Mouse (Mus musculus) left cerebral cortex, adult 11 months (tissue): Measurements from ENCODE around the gene Lamb1.

Experiments used
- DNase-seq: peaks from one replicate; pipeline ENCODE4 v3.0.0; 2022; ENCODE audit warnings: low spot score

Lamb1 gene

DNA sequence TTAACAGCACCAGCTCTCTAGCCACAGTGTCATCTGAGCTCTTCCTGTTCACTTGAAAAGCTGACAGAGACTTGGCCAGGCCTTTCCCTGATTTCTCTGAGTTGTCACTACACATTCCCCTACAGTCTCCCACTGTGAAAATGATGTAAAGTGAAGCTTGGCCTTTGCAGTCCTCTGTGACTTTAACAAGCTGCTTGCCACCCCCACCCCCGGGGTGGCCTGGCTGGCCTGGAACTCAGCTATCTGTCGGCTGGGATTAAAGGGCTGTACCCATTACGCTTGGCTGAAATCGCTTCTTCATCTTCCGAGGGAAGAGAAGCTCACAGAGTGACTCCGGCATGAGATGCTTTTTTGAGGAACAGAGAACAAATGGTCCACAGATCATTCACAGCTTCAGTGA, 50.9 kb downstream of the Lamb1 start:
- no peak for DNase-seq

DNA sequence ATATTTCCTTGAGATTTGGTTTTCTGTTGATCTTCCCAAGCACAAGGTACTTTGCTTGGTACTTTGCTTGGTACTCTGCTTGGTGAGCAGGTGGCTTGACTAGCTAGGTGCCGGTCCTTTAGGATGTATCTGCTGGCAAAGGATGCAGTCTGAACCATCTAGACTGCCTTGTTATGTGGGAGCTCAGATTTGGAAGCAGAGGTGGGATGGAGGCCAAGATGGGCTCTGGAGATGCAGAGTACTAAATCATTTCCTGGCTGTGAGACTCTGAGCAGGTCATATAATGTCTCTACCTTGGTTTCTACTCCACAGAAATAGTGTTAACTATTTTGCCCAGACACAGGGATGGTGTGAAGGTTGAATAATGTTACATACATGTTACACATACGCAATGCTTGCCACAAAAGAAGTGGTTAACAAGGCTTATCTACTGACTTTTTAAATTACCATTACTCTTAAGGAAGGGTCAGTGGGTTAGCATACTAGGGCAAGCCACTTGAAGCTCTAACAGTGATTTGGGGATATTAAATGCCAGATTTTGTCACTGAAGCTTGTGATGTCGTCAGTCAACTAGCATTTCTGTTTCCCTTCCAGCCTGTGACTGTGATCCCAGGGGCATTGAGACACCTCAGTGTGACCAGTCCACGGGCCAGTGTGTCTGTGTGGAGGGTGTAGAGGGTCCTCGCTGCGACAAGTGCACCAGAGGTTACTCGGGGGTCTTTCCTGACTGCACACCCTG, 52.8 kb downstream of the Lamb1 start:
- DNase-seq, result no peak

DNA sequence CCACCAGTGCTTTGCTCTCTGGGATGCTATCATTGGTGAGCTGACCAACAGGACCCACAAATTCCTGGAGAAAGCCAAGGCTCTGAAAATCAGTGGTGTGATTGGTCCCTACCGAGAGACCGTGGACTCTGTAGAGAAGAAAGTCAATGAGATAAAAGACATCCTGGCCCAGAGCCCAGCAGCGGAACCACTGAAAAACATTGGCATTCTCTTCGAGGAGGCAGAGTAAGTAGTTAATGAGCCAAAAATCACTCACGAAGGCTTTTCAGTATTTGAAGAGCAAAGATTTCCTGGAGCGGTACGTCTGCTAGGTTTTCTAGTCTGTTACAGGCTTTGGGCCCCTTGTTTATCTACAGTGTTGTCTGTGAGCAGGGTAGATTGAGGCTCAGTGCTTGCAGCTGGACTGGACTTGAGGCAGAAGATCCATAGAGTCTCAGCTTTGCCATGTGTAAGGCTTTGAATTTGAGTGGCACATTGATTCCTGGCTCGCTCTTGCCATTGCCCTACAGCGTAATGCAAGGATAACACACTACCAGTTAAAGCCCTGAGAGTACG, 53.5 kb downstream of the Lamb1 start:
- no peak for DNase-seq

DNA sequence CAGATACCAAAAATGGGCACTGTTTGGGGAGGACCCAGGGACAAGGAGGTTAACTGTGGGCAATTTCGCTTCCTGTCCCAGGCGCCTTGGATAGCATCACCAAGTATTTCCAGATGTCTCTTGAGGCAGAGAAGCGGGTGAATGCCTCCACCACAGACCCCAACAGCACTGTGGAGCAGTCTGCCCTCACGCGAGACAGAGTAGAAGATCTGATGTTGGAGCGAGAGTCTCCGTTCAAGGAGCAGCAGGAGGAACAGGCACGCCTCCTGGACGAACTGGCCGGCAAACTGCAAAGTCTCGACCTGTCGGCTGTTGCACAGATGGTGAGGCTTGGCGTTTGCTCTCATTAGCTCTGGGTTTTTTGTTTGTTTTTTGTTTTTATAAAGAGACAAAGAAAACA, 55.8 kb downstream of the Lamb1 start:
- no peak for DNase-seq

DNA sequence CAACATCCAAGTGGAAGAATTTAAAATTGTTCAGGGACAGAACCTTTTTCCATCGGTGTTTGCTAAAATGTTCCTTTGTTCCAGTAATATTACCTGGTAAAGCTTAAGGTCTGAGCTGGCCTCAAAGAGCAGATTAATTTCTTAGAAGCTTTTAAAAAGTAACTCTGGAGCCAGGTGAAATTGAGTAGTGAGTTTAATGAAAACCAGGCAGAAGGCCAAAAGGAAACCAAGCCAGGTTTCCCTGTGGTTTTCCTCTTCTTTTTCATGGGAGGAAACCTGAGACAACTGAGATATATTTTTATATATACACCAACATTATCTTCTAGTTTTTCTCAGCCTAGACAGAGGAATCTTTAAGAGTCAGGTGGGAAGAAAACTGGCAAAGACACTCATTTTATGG, 56.5 kb downstream of the Lamb1 start:
- DNase-seq, result no peak

DNA sequence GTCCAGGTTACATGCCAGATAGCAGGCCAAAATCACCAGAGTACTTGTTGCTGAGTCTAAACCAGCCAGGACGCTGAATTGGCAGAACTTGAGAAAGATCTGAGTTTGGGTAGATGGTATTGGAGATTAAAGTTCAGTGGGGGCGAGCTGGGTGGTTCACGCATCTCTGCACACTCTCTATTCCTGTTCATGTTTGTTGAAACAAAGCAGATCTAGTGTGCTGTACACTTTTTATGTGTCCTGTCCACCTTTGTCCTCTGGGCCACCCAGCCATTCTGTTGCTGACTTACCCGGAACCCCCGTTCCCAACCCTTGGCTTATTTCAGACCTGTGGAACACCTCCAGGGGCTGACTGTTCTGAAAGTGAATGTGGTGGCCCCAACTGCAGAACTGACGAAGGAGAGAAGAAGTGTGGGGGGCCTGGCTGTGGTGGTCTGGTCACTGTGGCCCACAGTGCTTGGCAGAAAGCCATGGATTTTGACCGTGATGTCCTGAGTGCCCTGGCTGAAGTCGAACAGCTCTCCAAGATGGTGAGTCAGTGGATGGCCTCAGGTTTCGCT, 58.2 kb downstream of the Lamb1 start:
- DNase-seq, result no peak

DNA sequence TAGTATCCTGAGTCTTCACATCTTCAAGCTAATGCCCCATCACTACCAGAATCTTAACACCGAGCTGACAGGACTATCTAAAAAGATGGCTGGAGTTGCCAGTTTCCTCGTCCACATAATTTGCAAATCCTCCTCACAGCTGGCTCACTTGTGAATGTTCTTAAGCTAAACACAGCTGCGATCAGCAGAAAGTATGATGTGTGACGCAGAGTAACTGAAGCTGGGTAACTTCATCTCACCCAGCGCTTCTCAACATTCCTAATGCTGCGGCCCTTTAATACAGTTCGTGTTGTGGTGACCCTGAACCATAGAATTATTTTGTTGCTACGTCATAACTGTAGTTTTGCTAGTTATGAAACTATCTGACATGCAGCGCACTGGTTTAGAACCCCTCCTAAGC, 62.1 kb downstream of the Lamb1 start:
- no peak for DNase-seq

DNA sequence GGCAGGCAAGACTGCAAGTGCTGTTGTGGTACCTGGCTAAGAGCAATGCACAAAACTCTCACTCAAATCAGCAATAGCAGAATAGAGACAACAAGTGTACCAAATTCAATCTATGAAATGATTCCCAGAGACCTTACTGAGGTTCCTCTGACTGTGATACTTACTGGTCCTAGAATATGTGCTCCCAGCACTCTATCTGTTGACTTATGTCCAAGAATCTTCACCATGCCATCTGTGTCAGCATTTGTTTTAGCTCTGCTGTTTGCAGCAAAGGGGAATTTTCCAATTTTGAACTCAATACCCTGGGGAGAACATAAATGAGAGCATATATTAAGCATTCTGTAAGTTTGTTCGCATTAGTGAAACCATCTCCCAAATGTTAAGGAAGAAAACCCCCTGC, 68.2 kb downstream of the Lamb1 start:
- DNase-seq, result no peak

DNA sequence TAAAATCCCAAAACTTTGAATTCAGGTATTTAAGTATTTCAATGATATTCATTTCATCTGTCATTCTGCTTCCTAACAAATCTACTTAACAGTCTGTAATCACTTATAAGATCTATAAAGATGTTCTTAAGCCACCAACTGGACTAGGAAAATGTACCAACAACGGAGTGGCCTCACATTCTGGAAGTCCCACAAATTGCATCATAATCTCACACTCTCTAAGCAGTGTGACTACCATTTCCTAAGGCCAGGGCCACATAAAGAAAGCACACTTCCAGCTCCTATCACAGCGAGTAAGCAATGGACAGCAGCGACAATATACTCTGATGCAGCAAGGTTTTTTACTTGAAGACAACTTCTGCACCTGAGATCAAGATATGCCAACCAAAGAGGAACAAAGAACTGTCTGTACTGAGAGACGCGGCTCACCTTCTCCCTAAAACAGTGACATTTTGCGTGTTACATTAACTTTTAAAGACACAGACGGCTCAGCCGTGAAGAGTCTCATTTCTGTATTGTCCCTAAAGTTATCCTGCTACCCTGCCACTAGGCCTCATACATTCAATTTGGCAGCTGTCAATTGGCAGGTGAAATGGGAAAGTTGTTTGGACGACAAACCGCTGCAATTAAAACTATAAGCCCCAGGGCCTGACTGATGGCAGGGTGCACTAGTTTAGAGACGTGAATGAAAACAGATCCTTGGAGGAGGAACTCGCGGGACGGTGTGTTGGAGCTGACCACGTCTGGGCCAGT, 85.3 kb downstream of the Lamb1 start:
- no peak for DNase-seq

DNA sequence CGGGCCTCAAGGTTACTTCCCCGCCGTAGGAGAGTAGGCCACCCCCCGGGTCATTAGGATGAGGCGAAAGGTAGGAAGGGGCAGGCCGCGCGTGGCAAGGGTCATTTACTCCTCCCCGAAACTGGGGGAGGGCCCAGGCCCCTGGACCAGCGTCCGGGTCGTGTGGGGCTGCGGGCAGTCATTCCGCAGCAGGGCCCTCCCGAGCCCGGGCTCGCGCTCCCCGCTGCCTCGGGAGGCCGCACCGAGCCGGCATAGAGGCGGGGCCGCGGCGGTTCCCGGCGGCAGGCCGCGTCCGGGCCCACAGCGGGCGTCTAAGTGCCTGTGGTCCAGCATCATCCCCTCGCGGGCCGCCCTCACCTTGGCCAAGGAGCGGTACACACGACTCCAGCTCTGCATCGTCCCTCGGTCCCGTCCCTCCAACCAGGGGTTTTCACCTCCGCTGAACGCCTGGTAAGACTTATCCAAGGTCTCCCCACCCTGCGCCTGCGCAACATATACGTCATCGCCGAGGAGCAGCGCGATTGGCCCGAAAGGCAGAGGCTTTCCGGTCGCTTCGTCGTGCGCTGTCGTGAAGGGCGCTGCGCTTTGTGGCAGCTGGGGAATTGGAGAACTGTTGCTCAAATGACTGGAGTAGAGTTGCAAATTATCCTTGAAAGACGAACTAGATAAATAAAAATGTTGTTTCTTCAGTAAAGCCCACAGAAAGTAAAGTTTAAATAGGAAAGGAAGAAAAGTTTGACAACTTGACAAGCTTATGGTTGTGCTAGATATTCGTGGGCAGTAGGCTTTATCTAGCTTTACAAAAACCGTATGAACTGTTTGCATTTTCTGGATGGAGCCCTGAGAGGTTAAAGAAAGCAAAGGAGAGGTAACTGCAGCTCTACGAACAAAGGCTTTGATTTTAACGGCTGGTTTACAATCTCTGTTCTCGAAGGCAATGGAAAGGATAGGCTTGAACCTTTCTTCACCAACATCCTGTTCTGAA, 86.2 kb downstream of the Lamb1 start, which contains the start of gene Dld:
Gene Dld (minus strand): TSS at position 510 of the 985 bp plus-strand sequence.
- peak; percentile 89 for DNase-seq

DNA sequence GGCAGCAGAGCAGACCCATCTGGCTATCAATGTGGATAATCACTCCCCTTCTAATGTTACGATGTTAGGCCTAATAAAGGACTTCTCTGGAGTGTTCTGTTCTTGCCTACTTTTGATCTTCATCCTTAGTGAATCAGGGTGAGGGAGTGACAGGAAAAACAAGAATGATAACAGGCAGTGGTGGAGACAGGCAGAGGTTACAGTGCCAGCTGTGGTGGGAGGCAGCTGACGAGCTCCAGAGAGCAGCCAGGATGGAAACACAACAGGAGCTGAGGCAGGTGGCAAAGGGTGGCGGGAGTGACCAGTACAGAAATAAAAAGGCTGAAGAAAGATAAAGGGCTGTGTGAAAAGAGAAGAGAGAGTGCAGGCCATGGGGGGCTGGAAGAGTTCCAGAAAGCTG, 101.4 kb downstream of the Lamb1 start:
- no peak for DNase-seq

DNA sequence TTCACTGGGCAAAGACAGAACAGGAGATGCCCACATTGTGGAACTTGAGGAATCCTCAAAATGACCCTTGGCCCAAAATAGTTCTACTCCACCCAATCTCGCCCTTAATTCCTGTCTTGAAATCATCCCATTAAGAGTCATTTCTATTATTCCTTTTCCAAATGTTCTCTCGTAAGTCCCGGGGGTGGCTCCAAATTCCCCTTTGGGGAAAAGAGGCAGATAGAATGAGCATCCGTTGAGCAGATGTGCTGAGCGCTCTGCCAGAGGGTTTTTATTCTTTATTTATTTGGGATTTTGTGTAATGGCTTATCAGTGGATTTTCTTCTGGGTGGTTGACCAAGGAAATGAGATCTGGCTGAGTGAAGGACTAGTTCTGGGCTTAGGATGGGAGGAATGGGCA, 102.7 kb downstream of the Lamb1 start:
- no peak for DNase-seq

DNA sequence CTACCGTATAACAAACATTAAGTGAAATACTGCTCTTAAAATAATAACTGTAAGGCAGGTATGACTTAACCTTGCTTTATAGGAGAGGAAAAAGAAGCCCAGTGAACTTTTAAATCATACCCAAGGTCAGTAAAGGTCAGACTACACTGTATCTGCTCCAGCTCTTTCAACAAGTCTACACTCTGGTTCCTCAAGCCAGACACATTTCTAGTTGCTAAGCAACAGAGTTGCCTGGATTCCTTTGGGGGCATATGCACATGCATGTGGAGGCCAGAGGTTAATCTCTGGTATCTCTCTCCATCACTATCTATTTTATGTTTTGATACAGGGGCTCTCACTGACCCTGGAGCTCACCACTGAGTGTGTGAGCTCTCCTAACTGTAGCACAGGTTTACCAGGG, 104.1 kb downstream of the Lamb1 start:
- no peak for DNase-seq

DNA sequence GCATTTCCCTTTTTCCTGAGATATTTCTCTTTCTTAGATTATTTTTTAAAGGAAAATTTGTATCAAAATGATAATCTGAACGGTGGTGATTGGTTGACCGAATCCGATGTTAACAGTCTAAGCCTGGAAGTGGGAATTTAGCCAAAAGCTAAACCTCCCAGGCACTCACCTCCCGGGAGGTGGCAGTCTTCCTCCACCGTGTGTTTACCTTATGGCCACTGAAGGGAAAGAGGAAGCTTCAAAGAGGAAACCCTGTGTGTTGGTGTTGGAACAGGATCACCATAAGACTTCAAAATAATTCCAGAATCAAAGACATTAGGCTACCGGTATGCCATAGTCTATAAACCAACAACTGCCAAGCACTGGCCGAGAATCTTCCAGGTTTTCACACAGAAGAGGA, 104.6 kb downstream of the Lamb1 start:
- no peak for DNase-seq

DNA sequence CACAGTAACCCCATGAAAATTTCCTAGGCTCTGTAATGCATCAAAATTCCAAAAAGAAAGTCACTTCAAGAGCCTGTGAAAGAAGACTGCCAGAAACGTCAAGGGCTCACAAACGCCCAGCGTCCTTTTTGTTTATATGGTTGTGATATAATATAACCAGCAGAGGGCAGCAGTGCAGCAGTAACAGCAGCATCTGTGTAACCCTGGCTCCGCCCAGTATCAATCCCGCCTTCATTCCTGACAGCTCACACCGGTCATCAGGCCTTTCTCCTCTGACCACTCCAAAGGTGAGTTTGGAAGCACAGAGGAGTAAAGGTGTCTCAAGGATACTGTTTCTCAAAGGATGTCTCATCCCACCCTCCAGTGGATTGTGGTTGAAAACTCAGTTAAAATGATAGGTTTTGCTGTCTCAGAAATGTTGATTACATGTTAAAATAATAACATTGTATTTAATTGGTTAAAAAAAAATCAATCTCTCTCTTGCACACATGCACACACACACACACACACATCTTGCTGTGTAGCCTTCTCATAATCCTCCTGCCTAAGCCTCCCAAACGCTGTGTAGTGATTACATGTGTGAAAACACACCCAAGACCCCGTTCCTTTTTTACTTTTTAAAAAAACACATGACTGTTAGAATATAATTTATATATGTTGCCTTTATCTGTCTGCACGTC, 109.7 kb downstream of the Lamb1 start:
- peak; percentile 29 for DNase-seq

DNA sequence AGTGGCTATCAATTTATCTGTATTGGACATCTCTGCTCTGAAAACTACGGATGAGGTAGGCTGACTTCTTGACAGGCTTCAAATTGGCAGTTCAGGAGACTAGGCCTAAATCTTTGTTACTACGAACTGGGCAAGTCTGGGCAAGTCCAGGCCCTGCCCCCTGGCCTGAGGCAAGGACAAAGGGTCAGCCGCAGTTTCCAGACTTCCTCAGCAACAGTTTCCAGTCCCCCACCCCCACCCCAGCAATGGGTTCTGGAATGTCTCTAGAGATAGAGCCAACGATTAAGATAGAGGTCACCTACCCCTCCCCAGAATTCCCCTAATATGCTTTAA, 110.2 kb downstream of the Lamb1 start:
- DNase-seq, result no peak

DNA sequence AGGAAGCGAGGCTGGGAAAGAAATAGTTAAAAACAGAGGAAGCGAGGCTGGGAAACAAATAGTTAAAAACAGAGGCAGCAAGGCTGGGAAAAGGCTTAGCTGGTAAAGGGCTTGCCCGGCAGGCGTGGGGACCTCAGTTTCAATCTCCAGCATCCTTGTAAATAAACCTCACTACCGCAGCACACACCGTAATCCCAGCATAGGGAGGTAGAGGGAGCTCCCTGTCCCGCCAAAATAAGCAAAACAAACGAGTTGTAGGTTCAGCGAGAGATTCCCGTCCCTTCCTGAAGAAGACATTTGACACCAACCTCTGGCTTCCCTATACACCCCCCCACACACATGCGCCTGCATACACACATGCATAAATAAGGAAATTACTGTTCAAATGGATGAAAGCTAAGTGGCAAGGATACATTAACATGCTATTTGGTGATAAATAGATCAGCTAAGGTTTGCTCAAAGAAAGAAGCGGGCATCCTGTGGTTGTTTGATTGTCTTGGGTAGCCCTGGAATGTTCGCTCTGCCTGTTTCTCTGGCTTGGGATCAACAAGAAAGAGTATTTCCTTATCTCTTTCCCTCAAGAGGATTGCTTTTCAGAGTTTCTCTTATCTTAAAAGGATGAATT, 111.4 kb downstream of the Lamb1 start:
- DNase-seq, result no peak

DNA sequence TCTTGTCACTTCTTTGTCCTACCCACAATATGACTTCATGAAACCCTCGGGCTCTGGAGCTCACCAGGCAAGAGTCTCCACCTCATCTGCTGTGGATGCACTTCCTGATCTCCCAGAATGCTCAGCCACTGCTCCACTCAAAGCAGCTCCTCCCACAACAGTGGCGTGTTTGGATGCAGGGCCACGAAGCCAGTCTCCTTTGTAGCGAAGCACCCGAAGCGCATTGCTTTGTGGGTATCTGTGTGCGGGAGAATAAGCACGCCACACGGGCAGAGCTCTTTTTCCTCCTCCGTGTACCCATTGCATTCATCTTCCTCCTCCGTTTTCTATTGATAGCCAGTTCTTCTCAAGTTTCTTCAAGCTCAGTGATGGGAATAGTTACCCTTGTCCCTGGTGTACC, 112.2 kb downstream of the Lamb1 start:
- DNase-seq, result no peak
